Mouse (Mus musculus): Measurements from ENCODE around the gene Heca. TPM values are rescaled to one million over a fixed set of nuclear protein-coding genes. Genes with fewer than 3 reads are reported as not detected.
A peak's percentile ranks its signal among the peaks of the same experiment; 100 is the strongest.

Gene Heca
- polyA plus RNA-seq, 1 experiment, result 1.9 TPM

- no peaks in the 10 kb centered on the region for H3K79me3 ChIP-seq (ENCODE audit: low read depth)
- no peak overlapping the region for H3K4me3 ChIP-seq (ENCODE audit: insufficient read depth, poor library complexity, severe bottlenecking)
- no peaks in the 10 kb centered on the region for H3K36me3 ChIP-seq (ENCODE audit: control insufficient read depth, insufficient read depth)
- H3ac ChIP-seq (ENCODE audit: control insufficient read depth, insufficient read length, low read depth), result no peak overlapping the region
- no peaks in the 10 kb centered on the region for H3K27me3 ChIP-seq (ENCODE audit: control insufficient read depth, insufficient read depth, insufficient read length)
- H3K79me2 ChIP-seq (ENCODE audit: control insufficient read depth, insufficient read depth), result no peaks in the 10 kb centered on the region
- TF ChIP-seq MYOG (IDR thresholded peaks at IDR 0.05; ENCODE audit: control insufficient read depth, extremely low read depth, insufficient read length), result no peak
- no peak for TF ChIP-seq MYOD1 (IDR thresholded peaks at IDR 0.05; ENCODE audit: control insufficient read depth, insufficient read length, low read depth)
- no peak for TF ChIP-seq USF1 (IDR thresholded peaks at IDR 0.05; ENCODE audit: low read depth)
- TF ChIP-seq FOSL1 (IDR thresholded peaks at IDR 0.05; ENCODE audit: insufficient read depth, low read length, poor library complexity, severe bottlenecking), result no peak
Measured at GRCm38 (mm10) chr10:17844781-17845537, 102.9 kb downstream of the Heca start.

GRCm38 (mm10) chr10:17842030-17842429 is 105.8 kb downstream of the Heca start:
- Histone ChIP-seq H3K36me3 (ENCODE audit: control insufficient read depth, insufficient read depth) (no peaks in the 10 kb centered on the region), H3K79me3 (ENCODE audit: low read depth) (no peaks in the 10 kb centered on the region), H3K4me3 (ENCODE audit: insufficient read depth, poor library complexity, severe bottlenecking) (no peak overlapping the region), H3K27me3 (ENCODE audit: control insufficient read depth, insufficient read depth, insufficient read length) (no peaks in the 10 kb centered on the region), H3K79me2 (ENCODE audit: control insufficient read depth, insufficient read depth) (no peaks in the 10 kb centered on the region), H3ac (ENCODE audit: control insufficient read depth, insufficient read length, low read depth) (no peak overlapping the region)
- TF ChIP-seq FOSL1 (IDR thresholded peaks at IDR 0.05; ENCODE audit: insufficient read depth, low read length, poor library complexity, severe bottlenecking) (peak; percentile 7), CTCF (IDR thresholded peaks at IDR 0.05; ENCODE audit: control insufficient read depth, insufficient read depth, insufficient read length) (no peak), MAX (IDR thresholded peaks at IDR 0.05) (no peak), CEBPB (IDR thresholded peaks at IDR 0.05; ENCODE audit: low read depth) (no peak)

- Histone ChIP-seq H3K36me3 (ENCODE audit: control insufficient read depth, insufficient read depth) (no peaks in the 10 kb centered on the region), H3K27me3 (ENCODE audit: control insufficient read depth, insufficient read depth, insufficient read length) (no peaks in the 10 kb centered on the region), H3K79me3 (ENCODE audit: low read depth) (no peaks in the 10 kb centered on the region), H3K4me3 (ENCODE audit: insufficient read depth, poor library complexity, severe bottlenecking) (no peak overlapping the region), H3K79me2 (ENCODE audit: control insufficient read depth, insufficient read depth) (no peaks in the 10 kb centered on the region), H3ac (ENCODE audit: control insufficient read depth, insufficient read length, low read depth) (no peak overlapping the region)
- TF ChIP-seq FOSL1 (IDR thresholded peaks at IDR 0.05; ENCODE audit: insufficient read depth, low read length, poor library complexity, severe bottlenecking), result no peak
- no peak for TF ChIP-seq MYOG (IDR thresholded peaks at IDR 0.05; ENCODE audit: control insufficient read depth, extremely low read depth, insufficient read length)
Measured at GRCm38 (mm10) chr10:17836275-17836674, 111.6 kb downstream of the Heca start.

GRCm38 (mm10) chr10:17835031-17835430 is 112.8 kb downstream of the Heca start:
- TF ChIP-seq MYOG (IDR thresholded peaks at IDR 0.05; ENCODE audit: control insufficient read depth, extremely low read depth, insufficient read length) (no peak), USF1 (IDR thresholded peaks at IDR 0.05; ENCODE audit: low read depth) (no peak), FOSL1 (IDR thresholded peaks at IDR 0.05; ENCODE audit: insufficient read depth, low read length, poor library complexity, severe bottlenecking) (no peak), CEBPB (IDR thresholded peaks at IDR 0.05; ENCODE audit: low read depth) (no peak), CTCF (IDR thresholded peaks at IDR 0.05; ENCODE audit: control insufficient read depth, insufficient read depth, insufficient read length) (no peak), MAX (IDR thresholded peaks at IDR 0.05) (no peak), MYOD1 (IDR thresholded peaks at IDR 0.05; ENCODE audit: control insufficient read depth, insufficient read length, low read depth) (no peak)
- H3K4me3 ChIP-seq (ENCODE audit: insufficient read depth, poor library complexity, severe bottlenecking), result no peak overlapping the region
- H3K79me3 ChIP-seq (ENCODE audit: low read depth), result no peaks in the 10 kb centered on the region
- H3K27me3 ChIP-seq (ENCODE audit: control insufficient read depth, insufficient read depth, insufficient read length), result no peaks in the 10 kb centered on the region
- no peak overlapping the region for H3ac ChIP-seq (ENCODE audit: control insufficient read depth, insufficient read length, low read depth)
- no peaks in the 10 kb centered on the region for H3K79me2 ChIP-seq (ENCODE audit: control insufficient read depth, insufficient read depth)
- no peaks in the 10 kb centered on the region for H3K36me3 ChIP-seq (ENCODE audit: control insufficient read depth, insufficient read depth)

- H3ac ChIP-seq (ENCODE audit: control insufficient read depth, insufficient read length, low read depth), result no peak overlapping the region
- no peak overlapping the region for H3K4me3 ChIP-seq (ENCODE audit: insufficient read depth, poor library complexity, severe bottlenecking)
- TF ChIP-seq FOSL1 (IDR thresholded peaks at IDR 0.05; ENCODE audit: insufficient read depth, low read length, poor library complexity, severe bottlenecking) (no peak), MYOD1 (IDR thresholded peaks at IDR 0.05; ENCODE audit: control insufficient read depth, insufficient read length, low read depth) (no peak), MYOG (IDR thresholded peaks at IDR 0.05; ENCODE audit: control insufficient read depth, extremely low read depth, insufficient read length) (no peak), CTCF (IDR thresholded peaks at IDR 0.05; ENCODE audit: control insufficient read depth, insufficient read depth, insufficient read length) (no peak), CEBPB (IDR thresholded peaks at IDR 0.05; ENCODE audit: low read depth) (no peak), USF1 (IDR thresholded peaks at IDR 0.05; ENCODE audit: low read depth) (no peak), MAX (IDR thresholded peaks at IDR 0.05) (no peak)
- no peaks in the 10 kb centered on the region for H3K79me2 ChIP-seq (ENCODE audit: control insufficient read depth, insufficient read depth)
- H3K27me3 ChIP-seq (ENCODE audit: control insufficient read depth, insufficient read depth, insufficient read length), result no peaks in the 10 kb centered on the region
- no peaks in the 10 kb centered on the region for H3K79me3 ChIP-seq (ENCODE audit: low read depth)
- H3K36me3 ChIP-seq (ENCODE audit: control insufficient read depth, insufficient read depth), result no peaks in the 10 kb centered on the region
Measured at GRCm38 (mm10) chr10:17831041-17831440, 116.8 kb downstream of the Heca start.

GRCm38 (mm10) chr10:17829205-17829604 is 118.7 kb downstream of the Heca start:
- Histone ChIP-seq H3K79me2 (ENCODE audit: control insufficient read depth, insufficient read depth) (no peaks in the 10 kb centered on the region), H3ac (ENCODE audit: control insufficient read depth, insufficient read length, low read depth) (no peak overlapping the region), H3K36me3 (ENCODE audit: control insufficient read depth, insufficient read depth) (no peaks in the 10 kb centered on the region), H3K79me3 (ENCODE audit: low read depth) (no peaks in the 10 kb centered on the region), H3K27me3 (ENCODE audit: control insufficient read depth, insufficient read depth, insufficient read length) (no peaks in the 10 kb centered on the region), H3K4me3 (ENCODE audit: insufficient read depth, poor library complexity, severe bottlenecking) (no peak overlapping the region)
- TF ChIP-seq CEBPB (IDR thresholded peaks at IDR 0.05; ENCODE audit: low read depth) (no peak), CTCF (IDR thresholded peaks at IDR 0.05; ENCODE audit: control insufficient read depth, insufficient read depth, insufficient read length) (no peak), USF1 (IDR thresholded peaks at IDR 0.05; ENCODE audit: low read depth) (no peak)

Measured in C2C12 (cell line).